Mouse (Mus musculus): ENCODE results near the gene Plcd1. TPM values are rescaled to one million over a fixed set of nuclear protein-coding genes. Genes with fewer than 3 reads are reported as not detected.
A peak's percentile ranks its signal among the peaks of the same experiment; 100 is the strongest.

The Plcd1 gene
- polyA plus RNA-seq, 1 experiment from 2014 or later: 18.7 TPM

GRCm38 (mm10) chr9:119107566-119107965, 14.3 kb upstream of the Plcd1 start:
- no peaks in the 10 kb centered on the region for H3K9me3 ChIP-seq
- H3K9ac ChIP-seq: no peak overlapping the region
- WGBS: 86% methylated on average over 4 of the region's 4 CpGs
- H3K36me3 ChIP-seq: no peaks in the 10 kb centered on the region
- no peaks in the 10 kb centered on the region for H3K4me1 ChIP-seq (replicated peaks)
- H3K27ac ChIP-seq: no peak overlapping the region
- no peak overlapping the region for H3K4me2 ChIP-seq (replicated peaks)
- no peak overlapping the region for H3K4me3 ChIP-seq (replicated peaks)
- no peak for ATAC-seq
- 0 out of 2 replicates have a peak, but pooled peaks cover 4% of the 10 kb centered on the region for H3K27me3 ChIP-seq (replicated peaks)

GRCm38 (mm10) chr9:119102783-119103113, 9.4 kb upstream of the Plcd1 start:
- Histone ChIP-seq H3K9me3 (no peaks in the 10 kb centered on the region), H3K9ac (peak overlapping the region; percentile 44), H3K27ac (no peak overlapping the region), H3K4me1 (replicated peaks) (no peaks in the 10 kb centered on the region), H3K4me3 (replicated peaks) (peak overlapping the region; percentile 61), H3K36me3 (no peaks in the 10 kb centered on the region), H3K27me3 (replicated peaks) (0 out of 2 replicates have a peak, but pooled peaks cover 4% of the 10 kb centered on the region), H3K4me2 (replicated peaks) (peak overlapping the region; percentile 94)
- no peak; the same call in none of the 2 replicates for ATAC-seq
- 3% methylated on average over 19 of the region's 19 CpGs for WGBS

- Histone ChIP-seq H3K36me3 (no peaks in the 10 kb centered on the region), H3K27ac (no peak within 1 kb of the TSS), H3K4me2 (replicated peaks) (peak within 1 kb of the TSS; percentile 94), H3K4me1 (replicated peaks) (no peaks in the 10 kb centered on the region), H3K9me3 (no peaks in the 10 kb centered on the region), H3K4me3 (replicated peaks) (peak within 1 kb of the TSS; percentile 61), H3K27me3 (replicated peaks) (0 out of 2 replicates have a peak, but pooled peaks cover 4% of the 10 kb centered on the region), H3K9ac (peak within 1 kb of the TSS; percentile 44)
- 3% methylated on average over 44 of the region's 44 CpGs for WGBS
- ATAC-seq: peak; percentile 88
Measured at GRCm38 (mm10) chr9:119101992-119102782, 8.9 kb upstream of the Plcd1 start, which contains the start of gene Dlec1. TSS of gene Dlec1 (plus strand) at chr9:119102478.

GRCm38 (mm10) chr9:119100177-119100898, 7.0 kb upstream of the Plcd1 start:
- H3K4me3 ChIP-seq (replicated peaks): no peak overlapping the region
- 0 out of 2 replicates have a peak, but pooled peaks have one; percentile 24 for ATAC-seq
- H3K9me3 ChIP-seq: no peaks in the 10 kb centered on the region
- no peak overlapping the region for H3K9ac ChIP-seq
- H3K4me2 ChIP-seq (replicated peaks): no peak overlapping the region
- no peak overlapping the region for H3K27ac ChIP-seq
- no peaks in the 10 kb centered on the region for H3K36me3 ChIP-seq
- 14% methylated on average over 15 of the region's 15 CpGs for WGBS
- 0 out of 2 replicates have a peak, but pooled peaks cover 4% of the 10 kb centered on the region for H3K27me3 ChIP-seq (replicated peaks)
- H3K4me1 ChIP-seq (replicated peaks): no peaks in the 10 kb centered on the region

- WGBS: 79% methylated on average over 13 of the region's 13 CpGs
- Histone ChIP-seq H3K4me1 (replicated peaks) (peaks cover 16% of the 10 kb centered on the region), H3K4me2 (replicated peaks) (no peak overlapping the region), H3K4me3 (replicated peaks) (no peak overlapping the region), H3K9me3 (no peaks in the 10 kb centered on the region), H3K27ac (no peak overlapping the region), H3K27me3 (replicated peaks) (no peaks in the 10 kb centered on the region), H3K36me3 (no peaks in the 10 kb centered on the region), H3K9ac (no peak overlapping the region)
- ATAC-seq: no peak
Measured at GRCm38 (mm10) chr9:119094462-119095109, 1.3 kb upstream of the Plcd1 start.

GRCm38 (mm10) chr9:119092473-119093418, 556 bp downstream of the Plcd1 start:
- ATAC-seq: no peak
- Histone ChIP-seq H3K4me1 (replicated peaks) (peaks cover 25% of the 10 kb centered on the region), H3K9me3 (no peaks in the 10 kb centered on the region), H3K9ac (peak overlapping the region; percentile 48), H3K27ac (no peak overlapping the region), H3K27me3 (replicated peaks) (no peaks in the 10 kb centered on the region), H3K4me3 (replicated peaks) (peak overlapping the region; percentile 55), H3K4me2 (replicated peaks) (peak overlapping the region; percentile 94), H3K36me3 (no peaks in the 10 kb centered on the region)
- 2% methylated on average over 45 of the region's 45 CpGs for WGBS

GRCm38 (mm10) chr9:119091581-119092310, 1.6 kb downstream of the Plcd1 start:
- H3K9me3 ChIP-seq: no peaks in the 10 kb centered on the region
- 69% methylated on average over 12 of the region's 12 CpGs for WGBS
- ATAC-seq: no peak
- no peak overlapping the region for H3K27ac ChIP-seq
- H3K4me3 ChIP-seq (replicated peaks): no peak overlapping the region
- H3K4me1 ChIP-seq (replicated peaks): peaks cover 33% of the 10 kb centered on the region
- H3K27me3 ChIP-seq (replicated peaks): no peaks in the 10 kb centered on the region
- no peaks in the 10 kb centered on the region for H3K36me3 ChIP-seq
- no peak overlapping the region for H3K9ac ChIP-seq
- peak overlapping the region; percentile 94 for H3K4me2 ChIP-seq (replicated peaks)

- no peaks in the 10 kb centered on the region for H3K9me3 ChIP-seq
- H3K4me1 ChIP-seq (replicated peaks): peaks cover 38% of the 10 kb centered on the region
- no peak overlapping the region for H3K4me2 ChIP-seq (replicated peaks)
- H3K9ac ChIP-seq: no peak overlapping the region
- H3K4me3 ChIP-seq (replicated peaks): no peak overlapping the region
- no peak for ATAC-seq
- H3K36me3 ChIP-seq: no peaks in the 10 kb centered on the region
- no peaks in the 10 kb centered on the region for H3K27me3 ChIP-seq (replicated peaks)
- WGBS: 96% methylated on average over 5 of the region's 5 CpGs
- no peak overlapping the region for H3K27ac ChIP-seq
Measured at GRCm38 (mm10) chr9:119090462-119090861, 2.8 kb downstream of the Plcd1 start.

- Histone ChIP-seq H3K27ac (no peak overlapping the region), H3K36me3 (no peaks in the 10 kb centered on the region), H3K9ac (no peak overlapping the region), H3K4me1 (replicated peaks) (peaks cover 38% of the 10 kb centered on the region), H3K27me3 (replicated peaks) (no peaks in the 10 kb centered on the region), H3K4me3 (replicated peaks) (no peak overlapping the region), H3K9me3 (no peaks in the 10 kb centered on the region), H3K4me2 (replicated peaks) (no peak overlapping the region)
- no peak for ATAC-seq
- 62% methylated on average over 7 of the region's 7 CpGs for WGBS
Measured at GRCm38 (mm10) chr9:119089437-119089836, 3.9 kb downstream of the Plcd1 start.

GRCm38 (mm10) chr9:119088148-119088801, 5.0 kb downstream of the Plcd1 start:
- H3K9me3 ChIP-seq: no peaks in the 10 kb centered on the region
- peaks cover 38% of the 10 kb centered on the region for H3K4me1 ChIP-seq (replicated peaks)
- 1% methylated on average over 24 of the region's 24 CpGs for WGBS
- no peaks in the 10 kb centered on the region for H3K27me3 ChIP-seq (replicated peaks)
- peak overlapping the region; percentile 43 for H3K4me3 ChIP-seq (replicated peaks)
- H3K27ac ChIP-seq: peak overlapping the region; percentile 90
- H3K4me2 ChIP-seq (replicated peaks): peak overlapping the region; percentile 65
- H3K9ac ChIP-seq: peak overlapping the region; percentile 38
- no peaks in the 10 kb centered on the region for H3K36me3 ChIP-seq
- peak; percentile 91 for ATAC-seq

All from intestine, embryonic 15.5 days (tissue).